Comparison of ENCODE assay signal across 8 mouse cellular contexts in genomic region chr13:42050160-42050559, GRCm38 (mm10). TPM values are rescaled to one million over a fixed set of nuclear protein-coding genes. Genes with fewer than 3 reads are reported as not detected.
DNase-seq lines count a peak whose midpoint lies in the region; ATAC-seq and TF ChIP-seq lines count a peak whose summit lies in the region.

No protein-coding gene starts in this region.

- no peaks in the 10 kb centered on the region for H3K9me3 ChIP-seq in heart, embryonic 10.5 days
- no peaks in the 10 kb centered on the region for H3K9me3 ChIP-seq in limb, embryonic 14.5 days (ENCODE audit: control insufficient read depth, low read length)
- H3K9me3 ChIP-seq in stomach, postnatal 0 days (ENCODE audit: control insufficient read depth, low read length): no peaks in the 10 kb centered on the region

- H3K27me3 ChIP-seq in heart, embryonic 10.5 days (ENCODE audit: insufficient read depth, poor library complexity, severe bottlenecking): no peaks in the 10 kb centered on the region
- no peaks in the 10 kb centered on the region for H3K27me3 ChIP-seq in limb, embryonic 14.5 days (ENCODE audit: control insufficient read depth, insufficient read depth, low read length)
- no peaks in the 10 kb centered on the region for H3K27me3 ChIP-seq in stomach, postnatal 0 days (ENCODE audit: control insufficient read depth, insufficient read depth, low read length)

- peak overlapping the region; percentile 86; the same call in 1 of the 2 replicates for H3K9ac ChIP-seq in limb, embryonic 14.5 days (ENCODE audit: low read depth, low read length, severe bottlenecking)
- H3K9ac ChIP-seq in stomach, postnatal 0 days (ENCODE audit: low read length): no peak overlapping the region

- no peak for DNase-seq in heart, embryonic 10.5 days (ENCODE audit: low spot score)
- no peak for DNase-seq in heart, postnatal 4 days
- DNase-seq in thymus, postnatal 4 days: peak; percentile 30
- DNase-seq in thymus, postnatal 25 days: no peak
- peak; percentile 21 for DNase-seq in limb, embryonic 14.5 days (ENCODE audit: low spot score)
- DNase-seq in stomach, postnatal 0 days (ENCODE audit: low spot score): no peak
- no peak for DNase-seq in layer of hippocampus, postnatal 10 days (ENCODE audit: low spot score in 2 of 2)
- no peak for DNase-seq in adrenal gland, adult 18-20 months (ENCODE audit: low spot score in 2 of 2)

- no peak for TF ChIP-seq POLR2A in limb, embryonic 14.5 days (IDR thresholded peaks at IDR 0.05; ENCODE audit: borderline replicate concordance, extremely low read depth, insufficient read depth, insufficient read length)

- ATAC-seq in limb, embryonic 14.5 days (ENCODE audit: low FRiP score, low read depth): no peak
- ATAC-seq in stomach, postnatal 0 days (ENCODE audit: low FRiP score, low TSS enrichment): no peak

- TF ChIP-seq CTCF in stomach, postnatal 0 days (IDR thresholded peaks at IDR 0.05; ENCODE audit: low read depth): no peak

- H3K4me2 ChIP-seq in limb, embryonic 14.5 days (replicated peaks; ENCODE audit: low read depth, low read length, severe bottlenecking): peak overlapping the region; percentile 88
- H3K4me2 ChIP-seq in stomach, postnatal 0 days (replicated peaks; ENCODE audit: low read depth): peak overlapping the region; percentile 91

- WGBS in heart, embryonic 10.5 days: 2% methylated on average over 3 of the region's 3 CpGs
- 6% methylated on average over 3 of the region's 3 CpGs for WGBS in limb, embryonic 14.5 days
- 4% methylated on average over 3 of the region's 3 CpGs for WGBS in stomach, postnatal 0 days

- H3K4me1 ChIP-seq in heart, embryonic 10.5 days: peaks cover 13% of the 10 kb centered on the region; the same call in 1 of the 2 replicates
- peaks cover 12% of the 10 kb centered on the region for H3K4me1 ChIP-seq in limb, embryonic 14.5 days (ENCODE audit: control insufficient read depth, insufficient read depth, low read length)
- 0 out of 2 replicates have a peak, but pooled peaks cover 2% of the 10 kb centered on the region for H3K4me1 ChIP-seq in stomach, postnatal 0 days (replicated peaks; ENCODE audit: control insufficient read depth, insufficient read depth)

- no peaks in the 10 kb centered on the region for H3K36me3 ChIP-seq in heart, embryonic 10.5 days
- H3K36me3 ChIP-seq in limb, embryonic 14.5 days (ENCODE audit: control insufficient read depth, insufficient read depth, low read length): no peaks in the 10 kb centered on the region
- H3K36me3 ChIP-seq in stomach, postnatal 0 days (ENCODE audit: control insufficient read depth, insufficient read depth, low read length): no peaks in the 10 kb centered on the region

- peak overlapping the region; percentile 97 for H3K4me3 ChIP-seq in heart, embryonic 10.5 days
- H3K4me3 ChIP-seq in limb, embryonic 14.5 days (replicated peaks; ENCODE audit: low read length): peak overlapping the region; percentile 91
- H3K4me3 ChIP-seq in stomach, postnatal 0 days (ENCODE audit: low read depth, low read length): peak overlapping the region; percentile 72

- TF ChIP-seq EP300 in stomach, postnatal 0 days (optimal IDR thresholded peaks at IDR 0.05): no peak

- peak overlapping the region; percentile 98 for H3K27ac ChIP-seq in heart, embryonic 10.5 days
- H3K27ac ChIP-seq in limb, embryonic 14.5 days (replicated peaks; ENCODE audit: low read depth, low read length): no peak overlapping the region
- H3K27ac ChIP-seq in stomach, postnatal 0 days (replicated peaks): no peak overlapping the region; the same call in 1 of the 2 replicates

RNA-seq across cellular contexts. Expression of gene Hivep1, which starts 1.7 kb away (rescaled TPM):
- polyA plus RNA-seq in heart, embryonic 10.5 days (2016; fragmentation: Nextera tagmentation; extraction: Ambion mirVana): 7.5 and 8.2 TPM in 2 replicates
- 10 to 100 TPM; 33.1 to 33.5 TPM for total RNA-seq in heart, postnatal 4 days (2021)
- 15.4 and 15.7 TPM in 2 replicates for polyA plus RNA-seq in limb, embryonic 14.5 days (2012; rRNA removed)
- polyA plus RNA-seq in limb, embryonic 14.5 days (2014; fragmentation: Nextera tagmentation; extraction: Ambion mirVana): 13.4 and 13.6 TPM in 2 replicates
- 4.2 and 4.6 TPM in 2 replicates for polyA plus RNA-seq in stomach, postnatal 0 days (2015; fragmentation: Nextera tagmentation; extraction: Ambion mirVana)
- 10 to 100 TPM; 40.9 to 44.3 TPM for total RNA-seq in layer of hippocampus, postnatal 10 days (2021)
- 10 to 100 TPM; 21.4 to 22.3 TPM for total RNA-seq in adrenal gland, adult 18-20 months (2021)

Comparison
In these comparisons a context has a peak if more than half of its experiments do, and no peak if none do; other contexts are left out.
1. DNase-seq: peak in thymus, postnatal 4 days (single experiment) and limb, embryonic 14.5 days (single experiment); none in heart, embryonic 10.5 days (single experiment), heart, postnatal 4 days (single experiment), thymus, postnatal 25 days (single experiment), stomach, postnatal 0 days (single experiment), layer of hippocampus, postnatal 10 days (0 of 2) and adrenal gland, adult 18-20 months (0 of 2).
2. Peak in every context shown above with its lines, with median percentiles within 50 percentile points of each other: H3K4me3 ChIP-seq.